Mouse (Mus musculus) 416B (cell line): ENCODE results near the gene Irf1.

Source experiments
- DNase-seq: peaks from one replicate; pipeline ENCODE4 v3.0.0; 2011; ENCODE audit warnings: low read depth

Gene Irf1

DNA sequence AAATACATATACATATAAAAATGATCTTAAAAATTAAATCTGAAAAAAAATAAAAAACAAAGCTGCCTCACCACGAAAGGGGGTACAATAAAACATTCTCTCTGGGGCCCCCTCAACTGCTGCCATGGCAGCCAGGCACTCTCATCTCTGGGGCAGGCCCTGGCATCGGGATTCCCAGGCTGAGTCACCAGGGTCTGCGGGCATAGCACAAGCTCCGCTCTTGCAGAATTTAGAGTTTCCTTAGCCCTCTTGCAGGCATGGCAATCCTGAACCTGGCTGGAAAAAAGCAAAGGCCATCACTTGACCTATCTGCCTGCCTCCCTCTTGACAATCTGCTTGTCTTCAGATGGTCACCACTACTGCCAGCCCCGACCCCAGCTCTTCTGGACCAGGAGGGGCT lies 8.5 kb upstream of the Irf1 start:
- DNase-seq: no peak

GRCm38 (mm10) chr11:53761822-53762221 lies 8.0 kb upstream of the Irf1 start:
- no peak for DNase-seq

DNA sequence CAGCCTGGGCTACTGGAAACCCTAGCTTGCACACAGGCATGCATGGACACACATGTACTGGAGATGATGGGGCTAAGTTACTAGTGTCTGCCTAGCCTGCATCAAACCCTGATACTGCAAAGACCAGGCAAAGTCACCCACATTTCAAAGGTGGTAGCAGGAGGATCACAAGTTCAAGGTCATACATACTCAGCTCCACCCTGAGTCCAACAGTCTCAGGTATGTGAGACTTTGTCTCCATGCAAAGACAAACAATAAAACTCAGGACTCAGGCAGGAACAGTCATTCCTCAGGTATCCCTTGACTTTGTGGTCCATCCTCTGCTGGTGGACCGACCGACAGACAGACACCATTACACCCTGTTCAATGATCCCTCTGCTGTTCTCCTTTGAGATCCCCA lies 7.4 kb upstream of the Irf1 start:
- DNase-seq: no peak

GRCm38 (mm10) chr11:53762827-53763495 lies 6.9 kb upstream of the Irf1 start:
- DNase-seq: peak; percentile 84

GRCm38 (mm10) chr11:53763496-53764140 lies 6.2 kb upstream of the Irf1 start:
- peak; percentile 90 for DNase-seq

GRCm38 (mm10) chr11:53764581-53764980 lies 5.2 kb upstream of the Irf1 start:
- no peak for DNase-seq

DNA sequence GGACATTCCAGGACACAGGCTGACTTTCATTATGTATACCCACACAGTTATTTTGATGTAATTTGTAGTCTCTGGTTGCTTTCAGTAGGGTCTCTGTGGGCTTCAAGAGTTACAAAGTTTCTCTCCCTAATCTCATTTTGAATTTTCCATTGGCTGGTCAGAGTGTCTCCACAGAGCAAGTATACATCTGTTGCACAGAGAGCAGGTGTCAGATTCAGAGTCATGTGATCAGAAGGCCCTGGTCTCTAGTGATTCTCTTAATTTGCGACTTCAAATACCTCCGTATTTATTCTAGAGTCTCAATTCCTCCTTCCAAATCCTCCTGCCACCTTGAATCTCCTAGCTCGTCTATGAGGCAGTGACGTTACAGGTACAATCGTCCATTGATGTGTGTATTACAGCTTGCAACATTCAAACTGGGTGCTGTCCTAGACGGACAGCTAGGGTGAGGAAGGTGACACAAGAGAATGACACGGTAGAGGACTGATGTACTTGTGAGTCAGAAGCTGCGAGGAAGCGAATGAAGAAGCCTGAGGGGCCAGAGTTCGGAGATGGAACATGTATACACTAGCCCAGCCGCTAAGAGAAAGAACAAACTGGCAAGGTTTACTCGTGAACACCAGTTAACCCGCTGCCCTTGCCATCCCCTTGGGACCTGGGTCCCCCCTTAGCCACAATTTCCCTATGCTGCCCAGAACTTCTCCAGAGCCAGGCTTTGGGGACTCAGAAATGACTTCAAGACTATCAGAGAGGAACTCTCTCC lies 1.2 kb upstream of the Irf1 start:
- no peak for DNase-seq

DNA sequence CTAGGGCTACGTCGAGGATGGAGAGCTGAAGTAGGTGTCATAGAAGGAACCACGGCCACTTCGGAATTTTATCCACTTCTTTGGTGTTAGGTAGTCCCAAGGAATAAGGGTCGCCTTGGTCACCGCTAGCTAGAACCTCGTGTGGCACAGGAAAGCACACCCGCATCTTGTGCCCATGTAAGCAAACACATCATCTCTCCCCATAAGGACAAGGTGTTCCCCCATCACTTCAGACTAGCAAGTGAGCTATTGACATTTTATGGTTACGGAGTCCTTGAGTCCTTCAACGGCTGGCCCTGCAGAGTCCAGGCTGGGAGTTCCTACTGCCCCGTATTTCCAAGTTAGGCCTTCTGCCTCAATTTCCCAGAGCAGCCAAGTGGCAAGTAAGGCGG lies 633 bp upstream of the Irf1 start:
- DNase-seq: no peak

GRCm38 (mm10) chr11:53770125-53770791 lies 444 bp downstream of the Irf1 start:
- DNase-seq: peak; percentile 79

DNA sequence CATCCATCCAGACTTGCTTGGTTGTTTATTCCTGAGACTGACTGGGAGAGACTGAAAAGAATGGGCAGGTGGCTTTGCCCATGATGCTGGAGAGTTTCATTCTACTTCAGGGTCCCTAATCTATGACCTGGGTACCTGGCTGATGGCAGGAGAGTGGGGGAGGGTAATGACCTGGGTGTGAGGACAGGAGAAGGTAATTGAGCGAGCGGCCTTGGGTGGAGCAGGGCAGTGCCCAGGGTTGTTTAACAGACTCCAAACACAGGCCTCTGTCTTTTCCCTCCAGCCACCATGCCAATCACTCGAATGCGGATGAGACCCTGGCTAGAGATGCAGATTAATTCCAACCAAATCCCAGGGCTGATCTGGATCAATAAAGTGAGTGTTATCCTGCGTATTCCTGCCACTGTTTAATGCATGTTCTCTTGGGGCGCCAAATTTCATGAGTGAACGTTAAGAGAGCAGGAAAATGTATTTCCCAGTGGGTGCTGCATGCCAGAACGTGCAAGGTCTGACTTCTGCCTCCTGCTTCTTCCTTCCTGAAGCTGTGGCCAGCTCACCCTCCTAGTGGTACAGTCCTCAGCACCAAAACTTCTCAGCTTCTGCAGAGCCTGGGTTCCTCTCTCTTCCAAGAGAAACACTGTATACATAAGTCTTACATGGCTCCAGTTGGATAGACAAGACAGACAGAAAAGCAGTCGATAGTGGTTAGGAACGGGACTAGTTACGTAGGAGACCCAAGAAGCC lies 1.4 kb downstream of the Irf1 start:
- peak; percentile 56 for DNase-seq

GRCm38 (mm10) chr11:53772536-53772935 lies 2.7 kb downstream of the Irf1 start:
- DNase-seq: no peak

GRCm38 (mm10) chr11:53773087-53773486 lies 3.3 kb downstream of the Irf1 start, which contains the start of gene Gm17334:
Gene Gm17334 (minus strand): TSS chr11:53773187.
- DNase-seq: no peak

DNA sequence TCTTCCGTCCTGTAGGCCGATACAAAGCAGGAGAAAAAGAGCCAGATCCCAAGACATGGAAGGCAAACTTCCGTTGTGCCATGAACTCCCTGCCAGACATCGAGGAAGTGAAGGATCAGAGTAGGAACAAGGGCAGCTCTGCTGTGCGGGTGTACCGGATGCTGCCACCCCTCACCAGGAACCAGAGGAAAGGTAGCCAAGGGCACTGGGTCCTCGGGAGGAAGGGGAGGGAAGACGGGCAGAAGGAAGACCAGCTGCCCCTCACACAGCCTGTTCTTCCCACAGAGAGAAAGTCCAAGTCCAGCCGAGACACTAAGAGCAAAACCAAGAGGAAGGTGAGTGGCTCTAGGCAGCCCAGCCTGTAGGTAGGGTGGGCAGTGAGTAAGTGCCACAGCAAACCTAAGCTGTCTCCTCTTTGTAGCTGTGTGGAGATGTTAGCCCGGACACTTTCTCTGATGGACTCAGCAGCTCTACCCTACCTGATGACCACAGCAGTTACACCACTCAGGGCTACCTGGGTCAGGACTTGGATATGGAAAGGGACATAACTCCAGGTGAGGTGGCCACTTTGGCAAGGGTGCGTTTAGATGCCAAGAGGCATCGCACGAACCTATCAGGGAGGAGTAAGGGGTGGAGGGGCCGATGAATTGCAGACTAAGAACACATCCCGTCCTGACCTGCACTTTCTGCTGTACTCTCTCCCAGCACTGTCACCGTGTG lies 4.0 kb downstream of the Irf1 start:
- no peak for DNase-seq

- DNase-seq: peak; percentile 74
Observed at GRCm38 (mm10) chr11:53774659-53775255, 4.9 kb downstream of the Irf1 start.

- DNase-seq: no peak
Observed at GRCm38 (mm10) chr11:53777736-53778135, 7.9 kb downstream of the Irf1 start.

DNA sequence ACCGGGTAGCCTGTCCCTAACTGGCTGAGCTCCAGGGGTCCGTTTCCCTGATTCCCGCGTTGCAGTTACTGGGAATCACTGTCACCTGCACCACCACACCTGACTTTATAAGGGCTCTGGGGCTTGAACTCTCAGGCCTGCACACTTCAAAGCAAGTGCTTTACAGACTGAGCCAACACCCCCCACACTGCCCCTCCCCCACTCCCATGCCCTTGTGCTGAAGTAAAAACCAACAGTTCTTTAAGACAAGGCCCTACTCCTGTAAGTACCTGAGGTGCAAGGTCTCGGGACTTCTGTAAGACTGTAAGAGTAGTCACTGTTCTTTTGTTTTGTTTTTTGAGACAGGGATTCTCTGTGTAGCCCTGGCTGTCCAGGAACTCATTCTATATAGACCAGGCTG lies 8.6 kb downstream of the Irf1 start:
- no peak for DNase-seq

- peak; percentile 71 for DNase-seq
Observed at GRCm38 (mm10) chr11:53779808-53780207, 10.0 kb downstream of the Irf1 start.

GRCm38 (mm10) chr11:53780262-53780661 lies 10.4 kb downstream of the Irf1 start:
- DNase-seq: no peak

GRCm38 (mm10) chr11:53781201-53781775 lies 11.5 kb downstream of the Irf1 start:
- no peak for DNase-seq

DNA sequence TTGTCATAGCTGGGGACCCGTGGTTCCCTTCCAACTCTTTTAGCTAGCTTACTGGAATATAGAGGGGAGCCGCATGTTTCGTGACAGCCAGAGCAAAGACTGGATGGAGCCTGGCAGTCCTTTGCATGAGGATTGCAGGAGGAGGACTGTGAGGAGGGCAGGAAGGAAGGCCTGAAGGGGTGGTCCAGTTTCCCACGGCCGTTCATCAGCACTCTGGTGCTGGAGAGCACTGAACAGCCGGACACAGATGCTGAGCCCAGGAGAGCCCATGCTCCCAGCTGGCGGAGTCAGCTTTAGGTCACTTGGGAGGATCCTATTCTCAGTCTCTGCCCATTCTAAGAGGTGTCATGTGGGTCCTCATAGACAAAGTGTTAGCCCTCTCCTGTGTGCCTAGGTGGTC lies 12.2 kb downstream of the Irf1 start:
- no peak for DNase-seq
